Mouse (Mus musculus): Measurements from ENCODE around the gene Rubcnl.

Gene Rubcnl

GRCm38 (mm10) chr14:75015856-75016714 lies at the start of gene Rubcnl:
Gene Rubcnl (plus strand): TSS chr14:75016027.
- in situ Hi-C loops (cut with MboI; ENCODE audit: low sequenced_read_pairs), result no loop called here

DNA sequence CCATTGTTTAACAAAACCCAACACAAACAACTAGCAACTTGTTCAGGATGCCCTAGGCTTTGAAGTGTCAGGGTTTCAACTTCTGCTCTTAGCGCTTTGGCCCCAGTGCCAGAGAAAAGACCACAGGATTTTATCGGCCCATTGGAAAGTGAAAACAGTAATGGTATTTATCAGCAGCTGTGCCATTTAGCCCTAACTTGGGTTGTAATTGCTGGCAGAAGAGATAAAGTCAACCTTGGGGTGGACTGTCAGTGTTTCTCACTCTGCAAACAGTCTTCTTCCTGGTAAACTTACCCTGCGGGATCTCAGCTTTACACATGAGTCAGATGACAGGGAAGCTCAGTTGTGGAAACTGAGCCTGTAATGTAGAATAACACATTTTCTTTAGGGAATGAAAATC lies 43.6 kb upstream of the Rubcnl start:
- in situ Hi-C loops (cut with MboI; ENCODE audit: low sequenced_read_pairs), result no loop called here

DNA sequence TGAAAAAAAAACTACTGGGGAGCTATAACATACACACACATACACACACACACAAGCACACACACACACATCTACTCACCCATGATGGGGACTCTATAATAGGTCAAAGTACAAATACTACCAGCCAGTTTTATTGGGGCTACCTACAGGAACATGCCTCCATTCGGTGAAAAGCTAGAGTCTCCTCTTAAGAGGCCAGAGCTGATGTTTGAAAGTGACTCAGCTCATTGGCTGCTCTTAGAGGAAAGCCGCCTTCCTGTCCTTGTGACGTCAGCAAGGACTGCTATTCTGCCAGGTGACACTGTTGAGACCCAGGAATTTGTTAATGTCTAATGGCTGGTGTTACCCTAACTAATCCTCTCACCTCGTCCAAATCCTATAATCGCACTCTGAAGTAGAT lies 43.1 kb upstream of the Rubcnl start:
- in situ Hi-C loops (cut with MboI; ENCODE audit: low sequenced_read_pairs), result no loop called here

GRCm38 (mm10) chr14:74974136-74974651 lies 41.6 kb upstream of the Rubcnl start:
- in situ Hi-C loops (cut with MboI; ENCODE audit: low sequenced_read_pairs), result no loop called here

DNA sequence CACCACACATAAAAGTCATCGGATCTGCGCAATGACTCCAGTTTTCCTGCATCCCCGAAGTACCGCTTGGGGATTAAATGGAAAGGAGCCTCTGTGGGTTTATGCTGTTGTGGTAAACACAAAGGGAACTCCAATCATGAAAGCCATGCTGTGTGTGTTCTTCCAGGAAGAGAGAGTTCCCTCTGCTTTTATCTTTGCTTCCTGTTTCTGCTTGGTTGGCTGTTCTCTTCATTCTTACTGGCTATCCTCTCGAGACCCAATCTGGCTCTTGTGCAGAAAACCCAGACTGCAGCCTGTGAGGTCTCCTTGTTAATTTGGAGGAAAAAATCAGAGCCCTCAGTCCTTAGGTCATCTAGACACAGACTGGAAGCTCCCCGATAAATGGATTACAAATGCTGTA lies 38.9 kb upstream of the Rubcnl start:
- in situ Hi-C loops (cut with MboI; ENCODE audit: low sequenced_read_pairs), result no loop called here

DNA sequence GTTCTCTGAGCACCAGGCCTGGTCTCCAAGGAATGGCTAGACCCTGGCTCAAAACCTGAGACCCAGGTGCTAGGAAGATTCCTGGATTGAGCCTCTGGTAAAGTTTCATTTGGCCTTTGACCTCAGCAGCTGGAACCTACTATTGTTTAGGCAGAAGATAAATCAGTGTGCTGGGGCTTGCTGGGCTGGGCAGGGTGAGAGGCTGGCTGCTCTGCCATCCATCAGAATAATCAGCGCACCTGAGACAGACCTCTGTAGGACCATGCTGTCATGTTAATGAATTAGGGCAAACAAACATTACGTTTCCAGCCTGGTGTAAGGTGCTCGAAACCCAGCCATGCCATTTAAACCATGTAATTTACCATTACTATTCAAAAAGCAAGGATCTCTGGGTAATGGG lies 34.8 kb upstream of the Rubcnl start:
- in situ Hi-C loops (cut with MboI; ENCODE audit: low sequenced_read_pairs), result no loop called here

DNA sequence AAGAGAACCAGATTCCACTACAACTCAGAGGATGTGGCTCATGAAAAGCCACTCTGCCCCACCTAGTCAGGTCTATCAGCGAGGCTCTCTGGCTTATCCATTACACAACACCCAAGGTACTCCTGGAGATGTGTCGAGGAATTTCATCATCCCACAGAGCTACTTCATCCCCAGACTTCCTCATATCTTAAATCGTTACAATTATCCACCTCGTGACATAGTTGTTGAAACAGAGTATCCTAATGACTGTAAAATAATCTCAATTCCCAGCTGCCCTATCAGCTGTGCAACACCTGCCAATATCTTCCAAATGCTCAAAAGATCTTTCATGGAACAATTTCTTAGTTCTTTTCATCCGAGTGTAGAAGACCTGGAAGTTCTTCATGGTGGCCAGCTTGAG lies 32.7 kb upstream of the Rubcnl start:
- in situ Hi-C loops (cut with MboI; ENCODE audit: low sequenced_read_pairs), result no loop called here

DNA sequence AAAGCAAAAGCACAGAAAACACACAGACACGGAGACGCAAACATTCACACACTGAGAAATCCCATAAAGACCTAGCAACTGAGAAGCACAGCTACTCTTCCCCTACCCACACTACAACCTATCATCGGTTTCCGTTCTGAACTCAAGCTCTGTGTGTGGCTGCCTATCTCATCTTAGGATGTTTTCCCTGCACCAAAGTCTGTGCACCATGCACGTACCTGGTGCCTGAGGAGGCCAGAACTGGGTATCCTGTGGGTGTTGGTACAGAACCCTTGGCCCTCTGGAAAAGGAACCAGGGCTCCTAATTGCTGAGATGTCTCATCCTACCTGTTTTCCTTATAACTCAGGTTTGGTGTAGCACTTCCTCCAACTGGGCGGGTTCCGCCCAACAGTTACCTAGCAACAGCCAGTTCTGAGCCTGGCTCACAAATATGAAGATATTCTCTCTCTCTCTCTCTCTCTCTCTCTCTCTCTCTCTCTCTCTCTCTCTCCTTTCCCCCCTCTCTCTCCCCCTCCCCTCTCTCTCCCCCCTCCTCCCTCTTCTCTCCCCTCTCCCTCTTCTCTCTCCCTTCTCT lies 30.9 kb upstream of the Rubcnl start:
- in situ Hi-C loops (cut with MboI; ENCODE audit: low sequenced_read_pairs), result no loop called here

GRCm38 (mm10) chr14:74985658-74986057 lies 30.2 kb upstream of the Rubcnl start:
- in situ Hi-C loops (cut with MboI; ENCODE audit: low sequenced_read_pairs), result no loop called here

DNA sequence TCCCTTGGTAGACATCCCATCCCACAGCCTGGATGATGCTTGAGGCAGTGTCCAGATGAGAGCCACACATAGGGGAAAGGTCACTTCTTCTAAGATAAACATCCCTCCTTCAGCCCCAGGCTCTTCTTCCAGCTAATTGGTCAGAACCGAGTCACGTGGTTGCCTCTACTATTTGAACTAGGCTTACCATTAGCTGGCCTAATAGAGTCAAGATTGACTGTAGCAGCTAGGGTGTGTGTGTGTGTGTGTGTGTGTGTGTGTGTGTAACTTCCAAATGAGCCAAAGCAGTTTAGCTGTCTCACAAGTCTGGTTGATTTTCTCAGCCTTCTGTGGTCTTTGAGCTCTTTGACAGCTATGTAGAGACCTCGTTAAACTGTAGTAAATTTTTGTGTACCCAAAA lies 29.3 kb upstream of the Rubcnl start:
- in situ Hi-C loops (cut with MboI; ENCODE audit: low sequenced_read_pairs), result no loop called here

GRCm38 (mm10) chr14:74989322-74989721 lies 26.5 kb upstream of the Rubcnl start:
- in situ Hi-C loops (cut with MboI; ENCODE audit: low sequenced_read_pairs), result no loop called here

GRCm38 (mm10) chr14:74989909-74990308 lies 25.9 kb upstream of the Rubcnl start:
- in situ Hi-C loops (cut with MboI; ENCODE audit: low sequenced_read_pairs), result loop anchor here (5.0 kb wide), 1 partner anchor 243 kb away; no protein-coding TSS in a partner anchor

- in situ Hi-C loops (cut with MboI; ENCODE audit: low sequenced_read_pairs), result loop anchor here (5.0 kb wide), 1 partner anchor 243 kb away; no protein-coding TSS in a partner anchor
Measured at GRCm38 (mm10) chr14:74990504-74990903, 25.3 kb upstream of the Rubcnl start.

- in situ Hi-C loops (cut with MboI; ENCODE audit: low sequenced_read_pairs), result no loop called here
Measured at GRCm38 (mm10) chr14:74996556-74996955, 19.3 kb upstream of the Rubcnl start.

GRCm38 (mm10) chr14:74997041-74997440 lies 18.8 kb upstream of the Rubcnl start:
- in situ Hi-C loops (cut with MboI; ENCODE audit: low sequenced_read_pairs), result no loop called here

- in situ Hi-C loops (cut with MboI; ENCODE audit: low sequenced_read_pairs), result no loop called here
Measured at GRCm38 (mm10) chr14:75001364-75001763, 14.5 kb upstream of the Rubcnl start.

- in situ Hi-C loops (cut with MboI; ENCODE audit: low sequenced_read_pairs), result no loop called here
Measured at GRCm38 (mm10) chr14:75003356-75003755, 12.5 kb upstream of the Rubcnl start.

DNA sequence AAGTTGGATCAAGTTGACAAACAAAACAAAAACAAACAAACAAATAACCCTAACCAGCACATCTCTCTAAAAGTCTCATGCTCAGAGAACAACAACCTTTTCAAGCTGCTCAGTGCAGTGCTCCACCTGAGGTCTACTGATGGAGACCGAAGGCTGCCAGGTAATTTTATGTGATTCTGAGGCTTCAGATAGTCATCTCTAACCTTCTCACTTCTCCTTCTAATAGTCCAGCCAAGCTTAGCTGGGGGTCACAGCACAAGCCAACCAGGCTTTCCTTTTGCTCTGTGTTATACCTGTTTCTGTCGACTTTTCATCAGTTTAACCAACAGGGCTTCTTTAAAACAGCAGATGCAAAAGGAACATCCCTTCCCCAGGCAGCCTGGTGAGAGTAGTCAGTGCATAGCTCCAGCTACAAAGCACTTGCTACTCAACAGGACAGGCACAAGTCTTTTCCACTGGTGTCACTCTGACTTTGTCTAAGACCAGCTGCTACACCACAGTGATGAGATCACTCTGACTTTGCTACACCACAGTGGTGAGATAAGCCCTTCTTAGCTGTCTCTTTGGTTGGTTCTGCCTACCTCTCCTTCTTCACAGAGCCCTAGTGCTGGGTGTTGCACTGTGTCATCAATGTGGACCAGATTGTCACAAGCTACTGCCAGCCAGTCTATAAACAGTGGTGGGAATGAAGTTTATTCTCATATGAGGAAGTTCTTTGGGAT lies 10.2 kb upstream of the Rubcnl start:
- in situ Hi-C loops (cut with MboI; ENCODE audit: low sequenced_read_pairs), result no loop called here

DNA sequence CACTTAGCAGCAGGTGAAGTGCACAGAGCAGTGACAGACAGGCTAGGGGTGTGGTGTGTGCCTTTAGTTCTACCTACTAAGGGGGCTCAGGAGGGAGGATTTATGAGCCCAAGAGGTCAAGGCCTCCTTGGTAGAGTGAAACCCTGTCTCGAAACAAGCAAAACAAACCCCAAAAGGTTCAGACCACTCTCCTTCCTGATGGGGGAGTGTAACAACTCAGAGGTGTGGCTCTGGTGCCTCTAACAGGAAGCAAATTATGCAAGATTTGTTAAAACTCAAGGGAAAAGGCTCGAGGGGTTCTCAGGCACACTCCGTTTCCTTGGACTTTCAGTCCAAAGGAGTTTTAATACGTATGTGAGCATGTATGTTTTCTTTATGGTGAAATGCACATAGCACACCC lies 5.5 kb upstream of the Rubcnl start:
- in situ Hi-C loops (cut with MboI; ENCODE audit: low sequenced_read_pairs), result no loop called here

DNA sequence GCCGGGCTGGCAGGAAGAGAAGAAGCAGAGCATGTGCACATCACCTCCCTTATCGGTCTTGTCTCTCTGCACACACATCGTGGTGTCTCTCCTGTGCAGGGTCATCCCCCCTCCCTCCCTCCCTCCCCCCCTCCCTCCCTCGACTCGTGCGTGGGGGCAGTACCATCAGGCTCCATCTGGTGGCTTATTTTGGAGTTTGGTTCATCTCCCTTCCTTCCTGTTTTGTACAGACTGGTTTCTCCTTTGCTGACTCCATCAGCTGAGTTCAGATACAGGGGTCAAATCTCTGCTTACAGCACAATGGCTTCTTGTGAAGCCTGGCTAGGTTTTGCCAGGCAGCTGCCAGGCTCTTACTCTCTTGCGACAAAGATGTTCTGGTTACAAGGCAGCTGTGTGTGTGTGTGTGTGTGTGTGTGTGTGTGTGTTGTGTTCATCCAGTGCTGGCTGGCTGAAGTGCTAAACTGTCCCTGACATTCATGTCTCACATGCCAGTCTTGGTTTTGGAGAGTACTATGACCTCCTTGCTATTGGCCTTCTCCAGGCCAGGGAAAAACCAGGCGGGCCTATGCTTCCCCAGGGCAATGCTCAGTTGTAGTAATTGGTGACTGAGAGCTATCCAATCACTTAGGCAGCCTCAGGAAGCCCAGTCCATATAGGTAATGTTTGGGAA lies 4.7 kb upstream of the Rubcnl start:
- in situ Hi-C loops (cut with MboI; ENCODE audit: low sequenced_read_pairs), result no loop called here

DNA sequence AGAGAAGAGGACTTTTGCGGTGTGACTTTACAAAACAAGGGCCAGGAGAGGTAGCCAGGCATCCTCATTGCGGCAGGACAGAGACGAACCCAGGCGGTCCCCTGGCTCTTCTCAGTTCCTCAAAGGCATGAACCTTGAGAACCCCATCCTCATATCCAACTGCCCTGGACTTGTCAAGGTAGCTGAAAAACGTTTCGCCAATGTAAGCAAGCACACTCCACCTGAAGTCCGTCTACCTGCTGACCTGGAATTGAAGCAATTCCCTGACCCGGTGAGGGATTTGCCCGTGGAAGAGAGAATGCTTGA lies 841 bp downstream of the Rubcnl start:
- in situ Hi-C loops (cut with MboI; ENCODE audit: low sequenced_read_pairs), result no loop called here
